Mouse (Mus musculus) ovary, postnatal 36 days (tissue): ENCODE results near the gene Gm3159.
A peak's percentile ranks its signal among the peaks of the same experiment; 100 is the strongest.
"Not testable (repeated sequence)": the region's sequence is repeated elsewhere in the genome, so short reads cannot be mapped to it uniquely, and the experiment has no call there.

ENCODE experiments used
- DNase-seq: peaks from one replicate; pipeline ENCODE4 v3.0.0; 2022; ENCODE audit warnings: low spot score, mixed read lengths

The Gm3159 gene

DNA sequence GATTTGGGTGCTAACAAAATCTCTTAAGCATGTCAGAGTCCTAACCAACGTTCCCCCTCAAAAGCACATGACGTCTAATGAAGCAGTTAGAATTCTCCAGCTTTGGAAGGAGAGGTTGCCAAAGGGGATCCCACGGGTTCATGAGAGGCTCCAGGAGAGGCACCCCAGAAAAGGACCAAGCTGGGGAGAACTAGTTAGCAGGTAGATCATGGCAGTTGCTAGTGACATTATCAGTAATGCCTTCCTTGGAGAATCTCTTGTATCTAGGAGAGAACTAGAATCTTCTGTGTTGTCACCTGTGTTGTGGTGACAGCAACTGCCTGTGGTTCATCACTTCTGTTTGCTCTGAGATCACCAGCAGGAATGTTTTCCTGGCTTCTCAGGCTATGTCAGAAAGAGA is at the start of gene Gm3159:
Gm3159 (plus strand) TSS at position 301 of the 400 bp plus-strand sequence.
- DNase-seq = not testable (repeated sequence)

DNA sequence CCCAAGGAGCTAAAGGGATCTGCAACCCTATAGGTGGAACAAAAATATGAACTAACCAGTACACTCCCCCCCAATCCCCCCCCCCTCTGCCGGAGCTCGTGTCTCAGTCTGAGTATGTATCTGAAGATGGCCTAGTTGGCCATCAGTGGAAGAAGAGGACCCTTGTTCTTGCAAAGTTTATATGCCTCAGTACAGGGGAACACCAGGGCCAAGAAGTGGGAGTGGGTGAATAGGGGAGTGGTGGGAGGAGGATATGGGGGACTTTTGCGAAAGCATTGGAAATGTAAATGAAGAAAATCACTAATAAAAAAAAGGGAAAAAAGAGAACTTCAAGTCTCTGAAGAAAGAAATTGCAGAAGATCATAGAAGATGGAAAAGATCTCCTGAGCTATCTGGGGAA is 28.3 kb upstream of the Gm3159 start:
- DNase-seq = not testable (repeated sequence)

- DNase-seq = not testable (repeated sequence)
Measured at GRCm38 (mm10) chr14:4369691-4370090, 27.6 kb upstream of the Gm3159 start.

DNA sequence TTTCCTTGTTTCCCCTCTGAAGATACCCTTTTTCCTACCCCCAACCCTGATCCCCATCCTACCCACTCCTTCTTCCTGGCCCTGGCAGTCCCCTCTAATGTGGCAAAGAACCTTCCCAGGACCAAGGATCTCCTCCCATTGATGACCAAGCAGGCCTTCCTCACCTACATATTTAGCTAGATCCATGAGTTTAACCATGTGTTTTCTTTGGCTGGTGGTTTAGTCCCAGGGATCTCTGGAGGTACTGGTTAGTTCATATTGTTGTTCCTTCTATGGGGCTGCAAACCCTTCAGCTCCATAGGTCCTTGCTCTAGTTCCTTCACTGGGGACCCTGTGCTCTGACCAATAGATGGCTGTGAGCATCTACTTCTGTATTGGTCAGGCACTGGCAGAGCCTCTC is 19.5 kb upstream of the Gm3159 start:
- not testable (repeated sequence) for DNase-seq

DNA sequence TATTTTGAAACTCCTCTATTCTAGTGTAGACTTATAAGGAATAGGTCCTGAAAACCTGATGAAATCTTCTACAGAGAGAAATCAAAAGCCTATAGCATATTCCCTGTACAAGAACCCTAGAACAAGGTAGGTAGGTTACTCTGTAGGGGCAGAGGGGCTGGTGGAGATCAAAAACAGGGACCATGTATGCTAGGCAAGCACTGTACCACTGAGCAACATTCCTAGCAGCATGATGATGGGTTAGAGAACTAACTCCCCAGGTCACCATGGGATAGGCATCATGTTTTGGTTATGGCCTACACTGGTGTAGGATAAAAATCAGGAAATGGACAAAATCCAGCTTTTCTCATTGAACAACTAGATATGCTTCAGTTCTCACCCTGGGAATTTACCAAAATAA is 11.7 kb upstream of the Gm3159 start:
- DNase-seq = not testable (repeated sequence)

GRCm38 (mm10) chr14:4392841-4393530 is 4.3 kb upstream of the Gm3159 start:
- not testable (repeated sequence) for DNase-seq

GRCm38 (mm10) chr14:4398624-4399023 is 1.3 kb downstream of the Gm3159 start:
- not testable (repeated sequence) for DNase-seq

GRCm38 (mm10) chr14:4400115-4400789 is 2.9 kb downstream of the Gm3159 start:
- not testable (repeated sequence) for DNase-seq

GRCm38 (mm10) chr14:4401245-4401644 is 3.9 kb downstream of the Gm3159 start:
- not testable (repeated sequence) for DNase-seq

DNA sequence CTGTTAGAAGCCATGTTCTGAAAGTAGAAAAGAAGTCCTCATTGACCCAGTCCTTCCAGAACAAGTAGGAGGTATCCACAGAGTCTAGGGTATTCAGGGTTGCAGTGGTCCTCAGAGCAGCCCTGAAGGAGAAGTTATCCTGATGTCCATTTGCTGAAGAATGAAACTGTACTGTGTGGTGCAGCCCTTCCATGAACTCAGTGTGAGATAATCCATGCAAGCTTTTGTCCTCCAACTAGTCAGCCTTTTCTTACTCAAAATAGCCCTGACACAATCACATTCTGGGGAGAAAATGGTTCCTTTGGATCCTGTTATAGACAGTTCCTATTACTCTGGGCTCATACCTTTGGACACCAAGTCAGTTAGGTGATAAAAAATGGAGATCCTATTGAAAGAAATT is 6.5 kb downstream of the Gm3159 start:
- not testable (repeated sequence) for DNase-seq

DNA sequence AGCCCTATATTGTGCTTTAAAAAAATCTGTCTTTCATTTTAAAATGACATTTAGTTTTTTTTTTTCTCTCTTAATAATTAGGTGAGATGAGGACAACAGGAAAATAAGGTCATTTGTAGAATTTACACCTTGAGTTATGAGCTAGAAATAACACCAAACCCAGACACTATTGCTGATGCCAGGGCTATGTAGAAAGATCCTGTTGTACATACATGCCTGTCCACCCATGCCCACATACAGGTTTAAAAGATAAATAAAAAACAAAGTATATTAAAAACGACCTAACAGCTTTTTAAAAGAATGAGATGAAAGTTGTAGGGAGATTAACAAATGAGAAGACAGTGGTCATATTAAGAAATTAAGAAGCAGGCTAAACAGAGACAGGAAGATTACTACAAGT is 12.6 kb downstream of the Gm3159 start:
- not testable (repeated sequence) for DNase-seq

DNA sequence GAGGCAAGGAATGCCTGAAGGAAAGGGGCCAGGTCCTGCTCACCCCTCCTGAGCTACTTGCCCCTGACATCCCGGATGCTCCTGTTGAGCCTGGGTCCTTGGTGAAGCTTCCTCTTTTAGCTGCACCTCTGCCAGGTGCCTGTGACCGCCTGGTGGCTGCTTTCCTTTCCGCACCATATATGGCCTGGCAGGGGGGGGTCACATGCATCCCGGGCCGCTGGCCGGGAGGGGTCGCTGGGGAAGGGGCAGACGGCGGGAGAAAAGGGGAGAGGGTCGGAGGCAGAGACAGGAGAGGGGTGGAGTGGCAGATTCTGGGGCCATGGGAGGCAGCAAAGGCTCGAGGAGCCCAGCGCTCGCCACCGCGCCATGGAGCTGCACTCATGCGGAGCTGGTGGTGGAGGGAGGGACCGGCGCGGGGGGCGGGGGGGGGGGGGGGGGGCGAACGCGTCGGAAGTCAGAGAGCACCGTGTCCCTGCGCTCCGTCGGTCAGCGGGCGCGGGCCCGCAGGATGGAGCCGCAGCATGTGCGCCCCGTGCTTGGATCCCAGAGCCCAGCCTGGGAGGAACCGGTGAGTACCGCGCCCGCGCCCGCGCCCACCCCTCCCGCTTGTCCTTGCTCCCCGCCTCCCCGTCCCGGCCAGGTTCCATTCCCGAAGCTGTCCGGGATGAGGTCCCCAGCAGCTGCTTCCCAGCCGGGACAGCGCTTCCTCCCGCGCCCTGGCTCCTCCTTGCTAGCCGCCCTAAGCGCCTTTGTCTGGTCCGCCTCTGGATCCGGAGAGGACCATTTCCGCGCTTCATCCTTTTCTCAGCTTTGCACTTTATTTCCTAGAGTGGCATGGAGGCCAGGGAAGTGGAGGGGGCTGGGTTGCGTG is 17.9 kb downstream of the Gm3159 start, which contains the start of gene Gm3164:
Gm3164 (plus strand) TSS at position 484 of the 871 bp plus-strand sequence.
- peak; percentile 27 for DNase-seq

GRCm38 (mm10) chr14:4430692-4431091 is 33.4 kb downstream of the Gm3159 start, which contains the start of gene Gm3173:
Gm3173 (plus strand) TSS chr14:4430992.
- DNase-seq = not testable (repeated sequence)
